Mouse (Mus musculus) testis, adult 2 months (tissue): ENCODE measurements around the gene Sorbs1.

ENCODE experiments used
- CTCF ChIP-seq: fragments of 200-500 bp; IDR thresholded peaks from 2 replicates; pipeline ENCODE4 v1.5.1; 2012; ENCODE audit warnings: low read depth, mild to moderate bottlenecking, inconsistent platforms, low read length, moderate library complexity; ENCODE audit not compliant: control insufficient read depth, insufficient read depth, insufficient replicate concordance
- POLR2A ChIP-seq: fragments of 200-500 bp; IDR thresholded peaks from 2 replicates; pipeline ENCODE4 v1.6.1; 2012; ENCODE audit warnings: low read depth, mild to moderate bottlenecking, inconsistent platforms, low read length, moderate library complexity; ENCODE audit not compliant: control insufficient read depth

DNA sequence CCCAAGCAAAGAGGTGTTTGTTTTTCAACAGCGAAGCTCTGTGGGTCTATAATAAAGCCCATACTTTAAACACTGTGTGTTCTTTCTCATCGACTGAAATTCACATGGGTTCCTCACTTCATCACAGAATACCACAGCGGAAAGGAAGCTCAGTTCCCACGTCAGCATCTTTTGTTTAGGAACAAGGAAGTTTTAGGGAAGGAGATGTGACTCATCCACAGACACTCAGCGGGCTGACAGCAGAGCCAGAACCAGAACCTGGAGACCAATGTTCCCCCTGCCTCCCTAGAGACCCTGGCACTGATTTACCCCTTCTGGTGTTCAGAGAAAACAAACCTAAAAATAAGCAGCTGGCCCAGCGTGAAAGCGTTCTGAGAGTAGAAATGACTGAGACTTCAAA is 208.1 kb downstream of the Sorbs1 start:
- TF ChIP-seq POLR2A, result no peak
- TF ChIP-seq CTCF, result no peak
